15 mouse cellular contexts compared by ENCODE assay signal in the genomic region with DNA sequence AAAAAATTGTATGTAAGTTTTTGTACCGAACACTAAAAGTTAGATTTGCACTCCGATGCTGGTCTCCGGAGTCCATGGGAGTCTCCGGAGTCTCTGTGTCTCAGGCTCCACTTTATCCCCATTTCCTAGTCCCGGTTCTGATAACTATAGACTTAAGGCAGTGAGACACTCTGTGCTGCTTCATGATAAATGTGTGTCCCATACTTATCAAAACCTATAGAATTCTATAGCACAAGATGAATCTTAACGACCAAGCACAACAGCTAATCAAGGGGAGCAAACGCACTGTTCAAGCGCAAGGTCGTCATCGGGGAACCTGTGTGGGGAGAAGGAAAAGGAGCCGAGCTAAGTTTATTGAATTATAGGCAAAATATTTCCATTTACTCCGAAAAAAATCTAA.
DNase-seq lines count a peak whose midpoint lies in the region; ATAC-seq and TF ChIP-seq lines count a peak whose summit lies in the region.
"Had no signal": no experiment of that assay in that cellular context is flagged by ENCODE, and none has a peak within 500 bp of the region (broad histone marks: within the 10 kb centered on the region; RNA-seq: fewer than 3 reads in every experiment).

No protein-coding gene starts in this region.

- H3K4me2 ChIP-seq in heart, embryonic 11.5 days: peak overlapping the region; percentile 62
- H3K4me2 ChIP-seq in kidney, postnatal 0 days (ENCODE audit: low read length): 0 out of 2 replicates have a peak overlapping the region, but pooled peaks have one; percentile 28
- peak overlapping the region; percentile 31 for H3K4me2 ChIP-seq in limb, embryonic 11.5 days (ENCODE audit: low read depth, severe bottlenecking)

- H3K9me3 ChIP-seq in heart, embryonic 11.5 days (replicated peaks; ENCODE audit: control insufficient read depth, low read length): no peaks in the 10 kb centered on the region
- H3K9me3 ChIP-seq in kidney, postnatal 0 days (replicated peaks; ENCODE audit: low read length): no peaks in the 10 kb centered on the region
- no peaks in the 10 kb centered on the region for H3K9me3 ChIP-seq in embryonic facial prominence, embryonic 10.5 days
- no peaks in the 10 kb centered on the region for H3K9me3 ChIP-seq in limb, embryonic 11.5 days (ENCODE audit: control insufficient read depth, low read length)

- no peak overlapping the region for H3K9ac ChIP-seq in heart, embryonic 11.5 days (ENCODE audit: low read depth, low read length)
- H3K9ac ChIP-seq in kidney, postnatal 0 days (ENCODE audit: low read depth, low read length): no peak overlapping the region
- H3K9ac ChIP-seq in limb, embryonic 11.5 days (ENCODE audit: low read length): no peak overlapping the region

- no peak for DNase-seq in heart, postnatal 10 days
- DNase-seq in kidney, postnatal 0 days (ENCODE audit: low spot score): no peak
- DNase-seq in kidney, postnatal 10 days: no peak
- DNase-seq in embryonic facial prominence, embryonic 10.5 days (ENCODE audit: low spot score): no peak
- no peak for DNase-seq in limb, embryonic 11.5 days (ENCODE audit: low spot score)
- DNase-seq in frontal cortex, postnatal 10 days (ENCODE audit: low spot score in 2 of 2): no peak
- no peak for DNase-seq in right cerebral cortex, postnatal 25 days
- DNase-seq: adrenal gland, adult 2 months; B cell, adult 2 months; cerebellum, postnatal 36 days; gastrocnemius, adult 2 months; right cerebral cortex, postnatal 4 days had no signal

- ATAC-seq in heart, embryonic 11.5 days (replicated peaks; ENCODE audit: insufficient number of reproducible peaks, low FRiP score, low TSS enrichment): no peak
- ATAC-seq in kidney, postnatal 0 days (replicated peaks; ENCODE audit: low FRiP score, low read depth): no peak
- ATAC-seq in limb, embryonic 11.5 days (ENCODE audit: insufficient number of reproducible peaks, low FRiP score, low TSS enrichment, low read depth): no peak
- ATAC-seq: hindbrain, postnatal 0 days; Patski had no signal

- no peak overlapping the region for H3K27ac ChIP-seq in heart, embryonic 11.5 days (ENCODE audit: low read depth, low read length)
- no peak overlapping the region for H3K27ac ChIP-seq in kidney, postnatal 0 days
- H3K27ac ChIP-seq in embryonic facial prominence, embryonic 10.5 days (replicated peaks): no peak overlapping the region
- H3K27ac ChIP-seq in limb, embryonic 11.5 days (replicated peaks; ENCODE audit: low read depth, low read length): no peak overlapping the region
- H3K27ac ChIP-seq: gastrocnemius, adult 2 months; hindbrain, postnatal 0 days had no signal

- no peak for TF ChIP-seq CTCF in kidney, postnatal 0 days (IDR thresholded peaks at IDR 0.05; ENCODE audit: low read depth)

- H3K36me3 ChIP-seq in heart, embryonic 11.5 days (ENCODE audit: control insufficient read depth, insufficient read depth, low read length): no peaks in the 10 kb centered on the region
- no peaks in the 10 kb centered on the region for H3K36me3 ChIP-seq in kidney, postnatal 0 days (ENCODE audit: insufficient read depth, low read length)
- H3K36me3 ChIP-seq in embryonic facial prominence, embryonic 10.5 days (replicated peaks): no peaks in the 10 kb centered on the region
- no peaks in the 10 kb centered on the region for H3K36me3 ChIP-seq in limb, embryonic 11.5 days (ENCODE audit: control insufficient read depth, insufficient read depth, low read length)

- intact Hi-C loops in heart, postnatal 10 days (cut with DNase I): no loop called here

- 30% methylated on average over 12 of the region's 12 CpGs for WGBS in heart, embryonic 11.5 days (ENCODE audit: insufficient replicate concordance)
- 54% methylated on average over 12 of the region's 12 CpGs for WGBS in kidney, postnatal 0 days
- WGBS in embryonic facial prominence, embryonic 10.5 days: 35% methylated on average over 12 of the region's 12 CpGs
- 34% methylated on average over 12 of the region's 12 CpGs for WGBS in limb, embryonic 11.5 days

- H3K4me3 ChIP-seq in heart, embryonic 11.5 days (ENCODE audit: low read depth, low read length): peak overlapping the region; percentile 35
- H3K4me3 ChIP-seq in kidney, postnatal 0 days (replicated peaks; ENCODE audit: low read depth, low read length): no peak overlapping the region
- H3K4me3 ChIP-seq in embryonic facial prominence, embryonic 10.5 days: peak overlapping the region; percentile 35
- no peak overlapping the region for H3K4me3 ChIP-seq in limb, embryonic 11.5 days (ENCODE audit: low read depth, low read length)
- H3K4me3 ChIP-seq: gastrocnemius, adult 2 months had no signal

- no peaks in the 10 kb centered on the region for H3K4me1 ChIP-seq in heart, embryonic 11.5 days (ENCODE audit: control insufficient read depth, insufficient read depth, low read length)
- H3K4me1 ChIP-seq in kidney, postnatal 0 days (replicated peaks; ENCODE audit: insufficient read depth, low read length): 0 out of 2 replicates have a peak, but pooled peaks cover 4% of the 10 kb centered on the region
- peaks cover 30% of the 10 kb centered on the region for H3K4me1 ChIP-seq in embryonic facial prominence, embryonic 10.5 days
- peaks cover 8% of the 10 kb centered on the region; the same call in 1 of the 2 replicates for H3K4me1 ChIP-seq in limb, embryonic 11.5 days (ENCODE audit: control insufficient read depth, insufficient read depth, low read length)

- peaks cover 29% of the 10 kb centered on the region for H3K27me3 ChIP-seq in heart, embryonic 11.5 days (ENCODE audit: control insufficient read depth, insufficient read depth, low read length)
- no peaks in the 10 kb centered on the region for H3K27me3 ChIP-seq in kidney, postnatal 0 days (ENCODE audit: insufficient read depth, low read length)
- H3K27me3 ChIP-seq in embryonic facial prominence, embryonic 10.5 days (replicated peaks; ENCODE audit: low read depth, poor library complexity, severe bottlenecking): peaks cover 68% of the 10 kb centered on the region
- H3K27me3 ChIP-seq in limb, embryonic 11.5 days (ENCODE audit: control insufficient read depth, insufficient read depth, low read length): peaks cover 12% of the 10 kb centered on the region; the same call in 1 of the 2 replicates
- H3K27me3 ChIP-seq: Patski had no signal

Comparison
In these comparisons a context has a peak if more than half of its experiments do, and no peak if none do; other contexts are left out.
1. H3K4me3 ChIP-seq: peak in heart, embryonic 11.5 days (single experiment) and embryonic facial prominence, embryonic 10.5 days (single experiment); none in kidney, postnatal 0 days (single experiment) and limb, embryonic 11.5 days (single experiment).
2. Peak in every context shown above with its lines, with median percentiles within 50 percentile points of each other: H3K4me2 ChIP-seq.